Mouse (Mus musculus) intestine, embryonic 16.5 days (tissue): Measurements from ENCODE around the gene Gm17361. TPM values are rescaled to one million over a fixed set of nuclear protein-coding genes. Genes with fewer than 3 reads are reported as not detected.
"Not testable (repeated sequence)": the region's sequence is repeated elsewhere in the genome, so short reads cannot be mapped to it uniquely, and the experiment has no call there.

Source experiments
- ATAC-seq: fragments of 200-750 bp; cut with Nextera tagmentation; 2 replicates; pipeline ENCODE4 v1.8.0; 2017; ENCODE audit warnings: moderate TSS enrichment, moderate library complexity
- H3K27ac ChIP-seq: fragments of 300-500 bp; sonication (generic); 2 replicates; pipeline ENCODE4 v1.5.1; 2014; ENCODE audit warnings: mild to moderate bottlenecking, low read length
- H3K27me3 ChIP-seq: fragments of 300-500 bp; sonication (generic); replicated peaks from 2 replicates; pipeline ENCODE4 v1.6.1; 2014; ENCODE audit warnings: low read length, control low read depth, mixed read lengths; ENCODE audit not compliant: control insufficient read depth, insufficient read depth
- H3K36me3 ChIP-seq: fragments of 300-500 bp; sonication (generic); 2 replicates; pipeline ENCODE4 v1.6.1; 2014; ENCODE audit warnings: low read length, control low read depth; ENCODE audit not compliant: control insufficient read depth, insufficient read depth
- H3K4me1 ChIP-seq: fragments of 300-500 bp; sonication (generic); 2 replicates; pipeline ENCODE4 v1.6.1; 2014; ENCODE audit warnings: low read length, control low read depth, mixed read lengths; ENCODE audit not compliant: control insufficient read depth, insufficient read depth
- H3K4me2 ChIP-seq: fragments of 300-500 bp; sonication (generic); 2 replicates; pipeline ENCODE4 v1.6.1; 2014; ENCODE audit warnings: low read depth, low read length, control low read depth
- H3K4me3 ChIP-seq: fragments of 300-500 bp; sonication (generic); 2 replicates; pipeline ENCODE4 v1.5.1; 2014; ENCODE audit warnings: mild to moderate bottlenecking, low read length
- H3K9ac ChIP-seq: fragments of 300-500 bp; sonication (generic); 2 replicates; pipeline ENCODE4 v1.6.1; 2014; ENCODE audit warnings: low read depth, low read length
- H3K9me3 ChIP-seq: fragments of 300-500 bp; sonication (generic); 2 replicates; pipeline ENCODE4 v1.6.1; 2016; ENCODE audit warnings: low read length, control low read depth; ENCODE audit not compliant: control insufficient read depth
- WGBS: fragments of 180-500 bp; shearing (Covaris S2); extraction: QIAGEN DNeasy Blood & Tissue Kit; methylation state at CpG from one replicate; pipeline ENCODE4 v1.1.7; 2014; 5-methylcytosine and 5-hydroxymethylcytosine counted together
- polyA plus RNA-seq: library from polyadenylated mRNA; unstranded; fragments of >200 nt; fragmentation: Nextera tagmentation; extraction: Ambion mirVana; gene quantifications from 2 replicates; pipeline ENCODE4 v1.2.1, GENCODE M21; 2015

Gm17361 gene
- polyA plus RNA-seq, result not detected in 2 replicates

DNA sequence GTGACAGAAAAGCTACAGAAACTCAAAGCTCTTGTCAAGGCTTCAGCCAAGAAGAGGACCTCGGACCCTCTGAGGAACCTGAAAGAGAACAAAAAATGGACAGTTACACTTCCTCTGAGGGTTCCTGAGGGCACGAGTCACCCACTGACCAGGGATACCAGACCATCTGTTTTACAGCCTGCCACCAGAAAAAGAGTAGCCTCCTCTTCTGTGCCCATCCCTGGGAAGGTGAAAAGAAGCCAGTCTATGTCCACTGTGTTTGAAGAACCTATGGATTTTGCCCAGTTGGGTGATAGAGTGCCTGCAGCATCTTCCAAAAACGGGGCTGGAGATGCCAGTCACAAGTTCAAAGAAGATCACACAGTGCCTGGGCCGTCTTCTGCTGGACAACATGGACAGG is at the start of gene Gm17361:
Gene Gm17361 (plus strand): TSS at position 301 of the 400 bp plus-strand sequence.
- not testable (repeated sequence) for H3K9me3 ChIP-seq, H3K36me3 ChIP-seq, H3K27me3 ChIP-seq, H3K9ac ChIP-seq, H3K4me1 ChIP-seq, H3K4me2 ChIP-seq, H3K4me3 ChIP-seq, ATAC-seq, H3K27ac ChIP-seq
- WGBS, result no CpG with 5 or more reads among the region's 4 CpGs
